Mouse (Mus musculus) midbrain, embryonic 11.5 days (tissue): Measurements from ENCODE around the gene Psmb8. TPM values are rescaled to one million over a fixed set of nuclear protein-coding genes. Genes with fewer than 3 reads are reported as not detected.

Experiments used
- ATAC-seq: fragments of 200-750 bp; cut with Nextera tagmentation; 2 replicates; pipeline ENCODE4 v1.8.0; 2017; ENCODE audit warnings: moderate TSS enrichment, moderate library complexity; ENCODE audit not compliant: low FRiP score
- DNase-seq: peaks from one replicate; pipeline ENCODE4 v3.0.0; 2015; ENCODE audit warnings: low spot score; ENCODE audit errors: missing footprints
- H3K27ac ChIP-seq: fragments of 300-500 bp; sonication (generic); 2 replicates; pipeline ENCODE4 v1.5.1; 2014; ENCODE audit warnings: low read depth, low read length
- H3K27me3 ChIP-seq: fragments of 300-500 bp; sonication (generic); 2 replicates; pipeline ENCODE4 v1.6.1; 2014; ENCODE audit warnings: mild to moderate bottlenecking, low read length, moderate library complexity, mixed read lengths; ENCODE audit not compliant: control insufficient read depth, insufficient read depth
- H3K36me3 ChIP-seq: fragments of 300-500 bp; sonication (generic); 2 replicates; pipeline ENCODE4 v1.6.1; 2014; ENCODE audit warnings: mild to moderate bottlenecking, low read length, moderate library complexity, mixed read lengths; ENCODE audit not compliant: control insufficient read depth, insufficient read depth
- H3K4me1 ChIP-seq: fragments of 300-500 bp; sonication (generic); 2 replicates; pipeline ENCODE4 v1.6.1; 2014; ENCODE audit warnings: low read length; ENCODE audit not compliant: control insufficient read depth, insufficient read depth
- H3K4me2 ChIP-seq: fragments of 300-500 bp; sonication (generic); 2 replicates; pipeline ENCODE4 v1.6.1; 2014; ENCODE audit warnings: mild to moderate bottlenecking, moderate library complexity
- H3K4me3 ChIP-seq: fragments of 300-500 bp; sonication (generic); 2 replicates; pipeline ENCODE4 v1.5.1; 2014; ENCODE audit warnings: low read depth, low read length
- H3K9ac ChIP-seq: fragments of 300-500 bp; sonication (generic); 2 replicates; pipeline ENCODE4 v1.6.1; 2014; ENCODE audit warnings: low read length
- H3K9me3 ChIP-seq: fragments of 300-500 bp; sonication (generic); 2 replicates; pipeline ENCODE4 v1.6.1; 2016; ENCODE audit warnings: low read length; ENCODE audit not compliant: control insufficient read depth
- WGBS: fragments of 180-500 bp; shearing (Covaris S2); extraction: QIAGEN DNeasy Blood & Tissue Kit; methylation state at CpG from one replicate; pipeline ENCODE4 v1.1.7; 2014; 5-methylcytosine and 5-hydroxymethylcytosine counted together
- polyA plus RNA-seq: library from polyadenylated mRNA; unstranded; fragments of >200 nt; fragmentation: Nextera tagmentation; extraction: Ambion mirVana; gene quantifications from 2 replicates; pipeline ENCODE4 v1.2.1, GENCODE M21; 2014

The Psmb8 gene
- polyA plus RNA-seq, 1 experiment from 2014 or later: 2.1 TPM

- Histone ChIP-seq H3K27ac (no peak overlapping the region), H3K4me1 (peaks cover 3% of the 10 kb centered on the region; the same call in 1 of the 2 replicates), H3K4me3 (no peak overlapping the region), H3K36me3 (no peaks in the 10 kb centered on the region), H3K4me2 (no peak overlapping the region), H3K9ac (no peak overlapping the region), H3K27me3 (peaks cover 21% of the 10 kb centered on the region), H3K9me3 (no peaks in the 10 kb centered on the region; the same call in 1 of the 2 replicates)
- DNase-seq (peak; percentile 85), ATAC-seq (no peak)
- WGBS: 17% methylated on average over 9 of the region's 9 CpGs
Observed at GRCm38 (mm10) chr17:34205746-34206176, 8.2 kb downstream of the Psmb8 start.

DNA sequence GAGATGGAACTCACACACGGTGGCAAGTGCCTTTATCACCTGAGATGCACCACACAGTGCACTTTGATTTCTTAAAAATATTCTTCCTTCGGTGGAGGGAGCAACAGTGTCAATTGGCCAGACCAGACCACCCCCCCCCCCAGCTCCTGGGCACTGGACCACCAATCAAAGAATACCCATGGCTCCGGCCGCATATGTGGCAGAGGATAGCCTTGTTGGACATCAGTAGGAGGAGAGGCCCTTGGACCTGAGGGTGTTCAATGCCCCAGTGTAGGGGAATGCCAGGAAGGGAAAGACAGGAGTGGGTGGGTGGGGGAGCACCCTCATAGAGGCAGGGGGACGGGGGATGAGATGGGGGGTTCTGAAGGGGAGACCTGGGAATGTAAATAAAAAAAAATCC is 9.2 kb downstream of the Psmb8 start:
- Histone ChIP-seq H3K4me2 (no peak overlapping the region), H3K27ac (no peak overlapping the region), H3K4me3 (no peak overlapping the region), H3K4me1 (peaks cover 3% of the 10 kb centered on the region; the same call in 1 of the 2 replicates), H3K9ac (no peak overlapping the region), H3K9me3 (no peaks in the 10 kb centered on the region; the same call in 1 of the 2 replicates), H3K36me3 (no peaks in the 10 kb centered on the region), H3K27me3 (peaks cover 21% of the 10 kb centered on the region)
- DNase-seq: no peak
- WGBS: 85% methylated on average over 5 of the region's 5 CpGs
- no peak for ATAC-seq

GRCm38 (mm10) chr17:34207456-34207855 is 9.9 kb downstream of the Psmb8 start:
- peaks cover 25% of the 10 kb centered on the region for H3K27me3 ChIP-seq
- ATAC-seq (no peak), DNase-seq (no peak)
- 62% methylated on average over 3 of the region's 3 CpGs for WGBS
- H3K27ac ChIP-seq: no peak overlapping the region
- no peak overlapping the region for H3K4me3 ChIP-seq
- no peaks in the 10 kb centered on the region for H3K36me3 ChIP-seq
- H3K4me2 ChIP-seq: no peak overlapping the region
- no peaks in the 10 kb centered on the region; the same call in 1 of the 2 replicates for H3K9me3 ChIP-seq
- H3K9ac ChIP-seq: no peak overlapping the region
- peaks cover 3% of the 10 kb centered on the region; the same call in 1 of the 2 replicates for H3K4me1 ChIP-seq

DNA sequence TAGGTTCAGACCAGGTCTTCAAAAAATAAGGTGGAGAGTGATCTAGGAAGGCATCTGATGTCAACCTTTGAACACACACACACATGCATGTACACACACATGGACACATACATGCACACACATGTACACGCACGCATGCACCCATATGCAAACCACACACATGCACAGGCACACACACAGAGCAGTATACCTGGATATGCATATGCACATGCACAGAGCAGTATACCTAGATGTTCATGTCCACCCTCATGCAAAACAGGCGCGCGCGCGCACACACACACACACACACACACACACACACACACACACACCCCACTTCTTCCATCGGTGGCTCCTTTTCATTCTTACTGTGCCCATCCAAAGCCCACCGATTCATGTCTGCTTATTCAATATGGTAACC is 10.3 kb downstream of the Psmb8 start:
- Histone ChIP-seq H3K9ac (no peak overlapping the region), H3K4me3 (no peak overlapping the region), H3K4me2 (no peak overlapping the region), H3K4me1 (peaks cover 3% of the 10 kb centered on the region; the same call in 1 of the 2 replicates), H3K36me3 (no peaks in the 10 kb centered on the region), H3K9me3 (no peaks in the 10 kb centered on the region; the same call in 1 of the 2 replicates), H3K27me3 (peaks cover 28% of the 10 kb centered on the region), H3K27ac (no peak overlapping the region)
- ATAC-seq (no peak), DNase-seq (no peak)
- WGBS: 97% methylated on average over 9 of the region's 9 CpGs

- Histone ChIP-seq H3K4me1 (peaks cover 3% of the 10 kb centered on the region; the same call in 1 of the 2 replicates), H3K36me3 (no peaks in the 10 kb centered on the region), H3K4me3 (no peak overlapping the region), H3K9me3 (no peaks in the 10 kb centered on the region; the same call in 1 of the 2 replicates), H3K27ac (no peak overlapping the region), H3K27me3 (peaks cover 30% of the 10 kb centered on the region), H3K4me2 (no peak overlapping the region), H3K9ac (no peak overlapping the region)
- DNase-seq (no peak), ATAC-seq (no peak)
- 19% methylated on average over 10 of the region's 10 CpGs for WGBS
Observed at GRCm38 (mm10) chr17:34208421-34208820, 10.9 kb downstream of the Psmb8 start.

DNA sequence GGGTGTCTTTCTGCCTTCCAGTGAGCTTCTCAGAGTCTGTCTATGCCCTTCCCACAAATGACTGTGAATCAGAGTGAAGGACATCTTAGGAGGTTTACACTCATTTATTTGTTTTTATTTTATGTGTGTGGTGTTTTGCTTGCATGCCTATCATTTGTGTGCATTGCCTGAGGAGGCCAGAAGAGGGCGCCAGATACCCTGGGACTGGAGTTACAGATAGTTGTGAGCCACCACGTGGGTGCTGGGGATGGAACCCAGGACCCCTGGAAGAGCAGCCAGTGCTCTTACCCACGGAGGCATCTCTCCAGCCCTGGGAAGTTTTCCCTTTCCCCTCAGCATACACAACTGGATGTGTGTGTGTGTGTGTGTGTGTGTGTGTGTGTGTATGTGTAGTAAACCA is 12.2 kb downstream of the Psmb8 start:
- Histone ChIP-seq H3K4me2 (no peak overlapping the region), H3K27ac (no peak overlapping the region), H3K9me3 (no peaks in the 10 kb centered on the region; the same call in 1 of the 2 replicates), H3K36me3 (no peaks in the 10 kb centered on the region), H3K27me3 (peaks cover 35% of the 10 kb centered on the region), H3K4me3 (no peak overlapping the region), H3K9ac (no peak overlapping the region), H3K4me1 (peaks cover 3% of the 10 kb centered on the region; the same call in 1 of the 2 replicates)
- WGBS: 39% methylated on average over 3 of the region's 3 CpGs
- ATAC-seq (no peak), DNase-seq (no peak)

DNA sequence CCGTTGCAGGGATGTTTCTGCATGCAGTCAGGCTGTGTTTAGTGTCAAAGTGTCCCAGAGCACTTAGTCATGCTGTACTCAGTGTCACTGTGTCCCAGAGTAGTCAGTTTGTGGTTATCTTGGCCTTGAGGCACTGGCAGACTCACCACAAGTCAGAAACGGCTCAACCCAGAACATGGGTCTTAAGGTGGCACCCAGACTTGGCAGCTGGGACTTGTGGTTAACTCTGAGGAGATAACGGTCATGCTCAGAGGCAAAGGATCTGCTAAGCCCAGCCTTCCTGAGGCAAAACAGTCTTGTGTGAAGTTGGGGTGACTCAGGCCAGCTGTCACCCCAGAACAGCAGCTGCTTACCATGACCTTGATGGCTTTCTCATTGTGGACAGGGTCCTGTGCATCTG is 13.1 kb downstream of the Psmb8 start:
- H3K27me3 ChIP-seq: peaks cover 25% of the 10 kb centered on the region
- no peak for ATAC-seq
- no peak overlapping the region for H3K27ac ChIP-seq
- no peak for DNase-seq
- no peaks in the 10 kb centered on the region for H3K36me3 ChIP-seq
- no peak overlapping the region for H3K4me2 ChIP-seq
- no peak overlapping the region for H3K9ac ChIP-seq
- H3K4me1 ChIP-seq: no peaks in the 10 kb centered on the region
- no peak overlapping the region for H3K4me3 ChIP-seq
- H3K9me3 ChIP-seq: no peaks in the 10 kb centered on the region; the same call in 1 of the 2 replicates
- 79% methylated on average over 3 of the region's 3 CpGs for WGBS

DNA sequence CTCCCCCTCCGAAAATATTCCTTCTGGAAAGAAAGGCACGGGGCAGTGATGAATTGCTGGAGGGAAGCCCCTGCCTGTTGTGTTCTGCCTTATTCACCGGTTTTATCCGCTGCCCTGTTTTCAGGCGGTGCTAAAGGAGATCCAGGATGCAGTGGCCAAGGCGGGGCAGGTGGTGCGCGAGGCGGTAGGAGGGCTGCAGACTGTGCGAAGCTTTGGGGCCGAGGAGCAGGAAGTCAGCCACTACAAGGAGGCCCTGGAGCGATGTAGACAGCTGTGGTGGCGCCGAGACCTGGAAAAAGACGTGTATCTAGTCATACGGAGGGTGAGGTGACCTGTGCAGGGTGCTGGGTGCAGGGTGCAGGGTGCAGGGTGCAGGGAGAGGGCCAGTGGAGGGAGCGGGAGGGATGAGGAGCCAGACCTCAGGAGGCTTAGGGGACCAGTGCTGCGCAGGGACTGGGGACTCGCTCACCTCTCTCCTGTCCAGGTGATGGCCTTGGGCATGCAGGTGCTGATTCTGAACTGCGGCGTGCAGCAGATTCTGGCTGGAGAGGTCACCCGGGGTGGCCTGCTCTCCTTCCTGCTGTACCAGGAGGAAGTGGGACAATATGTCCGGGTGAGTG is 14.3 kb downstream of the Psmb8 start:
- Histone ChIP-seq H3K27me3 (peaks cover 16% of the 10 kb centered on the region), H3K9me3 (no peaks in the 10 kb centered on the region; the same call in 1 of the 2 replicates), H3K36me3 (no peaks in the 10 kb centered on the region), H3K4me2 (no peak overlapping the region), H3K4me3 (no peak overlapping the region), H3K9ac (no peak overlapping the region), H3K4me1 (no peaks in the 10 kb centered on the region), H3K27ac (no peak overlapping the region)
- ATAC-seq: no peak
- no peak for DNase-seq
- 21% methylated on average over 23 of the region's 23 CpGs for WGBS

GRCm38 (mm10) chr17:34213936-34214335 is 16.4 kb downstream of the Psmb8 start:
- no peak overlapping the region for H3K4me3 ChIP-seq
- H3K4me2 ChIP-seq: no peak overlapping the region
- no peaks in the 10 kb centered on the region for H3K4me1 ChIP-seq
- H3K27me3 ChIP-seq: peaks cover 16% of the 10 kb centered on the region
- ATAC-seq (no peak), DNase-seq (no peak)
- no peaks in the 10 kb centered on the region for H3K36me3 ChIP-seq
- no peak overlapping the region for H3K27ac ChIP-seq
- no peak overlapping the region for H3K9ac ChIP-seq
- H3K9me3 ChIP-seq: no peaks in the 10 kb centered on the region; the same call in 1 of the 2 replicates
- 36% methylated on average over 21 of the region's 21 CpGs for WGBS
